Mouse (Mus musculus): ENCODE data around the gene Agpat3.

DNA sequence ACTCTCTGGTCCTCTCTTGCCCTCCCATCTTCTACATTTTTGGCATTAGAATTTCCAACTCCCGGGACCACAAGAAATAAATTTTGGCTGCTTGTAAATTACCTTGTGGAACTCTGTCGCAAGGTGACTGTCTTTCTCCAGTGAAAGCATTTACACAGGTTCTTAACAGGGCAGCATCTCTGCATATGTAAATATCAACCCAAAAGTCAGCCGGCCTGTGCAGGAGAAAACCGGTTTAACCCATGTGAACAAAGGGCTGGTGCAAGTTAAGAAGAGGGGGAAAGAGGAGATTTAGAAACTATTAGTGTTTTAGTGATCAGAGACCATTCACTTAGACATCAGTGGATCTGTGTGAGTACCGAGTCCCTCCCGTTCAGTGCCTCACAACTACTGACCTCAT is 92.6 kb downstream of the Agpat3 start:
- TF ChIP-seq NRF1 (IDR thresholded peaks at IDR 0.05; ENCODE audit: insufficient read depth, low read depth, low read length, poor library complexity, severe bottlenecking) (no peak), TAL1 (IDR thresholded peaks at IDR 0.05; ENCODE audit: low read length) (no peak), EP300 (IDR thresholded peaks at IDR 0.05; ENCODE audit: low read depth in 1 of 2, low read length in 2 of 2) (no peak), HCFC1 (IDR thresholded peaks at IDR 0.05; ENCODE audit: low read depth, low read length) (no peak)

All from MEL (cell line).